9 mouse cellular contexts compared by ENCODE assay signal in the genomic region with DNA sequence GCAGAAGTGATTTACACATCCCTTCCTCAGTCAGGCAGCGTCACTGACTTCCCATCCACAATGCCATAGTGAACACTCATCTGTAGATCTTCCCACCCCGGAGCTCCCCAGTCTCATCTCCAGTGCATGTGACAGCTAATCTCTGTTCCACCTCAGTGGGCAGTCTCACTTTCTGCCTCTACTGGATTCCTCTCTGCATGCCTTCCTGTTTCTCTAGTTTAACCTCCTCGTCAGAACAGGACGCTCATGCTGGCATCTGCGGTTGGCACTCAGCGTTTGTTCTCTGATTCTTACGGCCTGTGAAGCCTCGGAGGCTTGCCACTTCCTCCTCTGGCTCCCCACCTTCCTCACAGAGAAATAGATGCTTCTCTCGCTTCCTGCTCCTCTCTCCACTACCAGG. TPM values are rescaled to one million over a fixed set of nuclear protein-coding genes. Genes with fewer than 3 reads are reported as not detected.
DNase-seq lines count a peak whose midpoint lies in the region; ATAC-seq and TF ChIP-seq lines count a peak whose summit lies in the region.
"Had no signal": no experiment of that assay in that cellular context is flagged by ENCODE, and none has a peak within 500 bp of the region (broad histone marks: within the 10 kb centered on the region; RNA-seq: fewer than 3 reads in every experiment).

No protein-coding gene starts in this region.

- no peak for TF ChIP-seq POLR2A in spleen, adult 2 months (IDR thresholded peaks at IDR 0.05; ENCODE audit: low read depth, low read length)

- POLR2A ChIA-PET in Patski (lab: Charles Lee), result no interaction called here

- H3K9me3 ChIP-seq in limb, embryonic 12.5 days, result no peaks in the 10 kb centered on the region

- TF ChIP-seq CTCF in Patski (IDR thresholded peaks at IDR 0.05), result no peak
- TF ChIP-seq CTCF in spleen, adult 2 months (IDR thresholded peaks at IDR 0.05; ENCODE audit: extremely low read depth, insufficient read depth, insufficient read length, insufficient replicate concordance), result no peak

- peak overlapping the region; percentile 84 for H3K27ac ChIP-seq in limb, embryonic 12.5 days
- H3K27ac ChIP-seq in spleen, adult 2 months (ENCODE audit: insufficient read depth, low read length), result peak overlapping the region; percentile 72

- peak; percentile 91 for DNase-seq in CD4-positive helper T cell, adult 2 months (ENCODE audit: low read depth, low spot score)
- peak; percentile 31 for DNase-seq in Patski (ENCODE audit: low read depth, low spot score)
- DNase-seq in spleen, adult 2 months (ENCODE audit: low read depth in 1 of 2, low spot score in 2 of 2), result peak; percentile 77
- no peak for DNase-seq in adipocyte (ENCODE audit: low spot score)
- DNase-seq in retina, postnatal 1 day, result no peak
- no peak for DNase-seq in left cerebral cortex, adult 8-10 months (ENCODE audit: low spot score in 2 of 2)
- DNase-seq: adrenal gland, adult 2 months had no signal

- peaks cover 40% of the 10 kb centered on the region for H3K4me1 ChIP-seq in limb, embryonic 12.5 days (replicated peaks)
- peaks cover 22% of the 10 kb centered on the region; the same call in 1 of the 2 replicates for H3K4me1 ChIP-seq in spleen, adult 2 months (ENCODE audit: control insufficient read depth, insufficient read depth, insufficient read length)

- WGBS in limb, embryonic 12.5 days, result 72% methylated on average over 9 of the region's 9 CpGs
- 6% methylated on average over 9 of the region's 9 CpGs for WGBS in spleen, adult 2 months

- in situ Hi-C loops in Patski (cut with MboI; ENCODE audit: low pct_unique_long_range_greater_than_20kb), result no loop called here

- CTCF ChIA-PET in Patski (lab: Charles Lee), result interaction anchor here (1.2 to 2.1 kb wide), 3 partner anchors 9 to 46 kb away, joined by 3 to 12 read pairs (median 5); no protein-coding TSS in a partner anchor

- H3K36me3 ChIP-seq in limb, embryonic 12.5 days, result peaks cover 10% of the 10 kb centered on the region; the same call in 1 of the 2 replicates
- H3K36me3 ChIP-seq in spleen, adult 2 months (ENCODE audit: control insufficient read depth, insufficient read depth, low read length), result no peaks in the 10 kb centered on the region

- H3K27me3 ChIP-seq in Patski, result no peaks in the 10 kb centered on the region
- H3K27me3 ChIP-seq in limb, embryonic 12.5 days, result no peaks in the 10 kb centered on the region
- H3K27me3 ChIP-seq in spleen, adult 2 months (ENCODE audit: control insufficient read depth, insufficient read depth, low read length), result no peaks in the 10 kb centered on the region

- H3K9ac ChIP-seq in limb, embryonic 12.5 days (replicated peaks), result no peak overlapping the region

- H3K4me2 ChIP-seq in limb, embryonic 12.5 days, result 0 out of 2 replicates have a peak overlapping the region, but pooled peaks have one; percentile 51

- no peak overlapping the region for H3K4me3 ChIP-seq in limb, embryonic 12.5 days (replicated peaks)
- H3K4me3 ChIP-seq in spleen, adult 2 months (ENCODE audit: extremely low read depth, insufficient read depth, insufficient read length), result no peak overlapping the region
- H3K4me3 ChIP-seq: myocyte had no signal

- peak; percentile 81 for ATAC-seq in Patski
- ATAC-seq in limb, embryonic 12.5 days (ENCODE audit: insufficient number of reproducible peaks, insufficient read depth, low FRiP score, low TSS enrichment, low read depth), result no peak

RNA-seq across cellular contexts. Expression of a gene that starts 50.2 kb away (rescaled TPM):
- polyA plus RNA-seq in Patski (2021), result not detected
- 0.16 and 0.37 TPM in 2 replicates for polyA plus RNA-seq in limb, embryonic 12.5 days (2016; fragmentation: Nextera tagmentation; extraction: Ambion mirVana)
- 0.08 and 0.20 TPM in 2 replicates for polyA plus RNA-seq in spleen, adult 2 months (2012; rRNA removed)
- under 1 TPM; 0.11 to 0.63 (median 0.40) TPM for total RNA-seq in left cerebral cortex, adult 8-10 months (2022)
- total RNA-seq: adrenal gland, adult 2 months had no signal
- polyA plus RNA-seq: adrenal gland, adult 2 months had no signal

Comparison
In these comparisons a context has a peak if more than half of its experiments do, and no peak if none do; other contexts are left out.
1. DNase-seq: peak in CD4-positive helper T cell, adult 2 months (single experiment), Patski (single experiment) and spleen, adult 2 months (2 of 2); none in adipocyte (single experiment), retina, postnatal 1 day (single experiment) and left cerebral cortex, adult 8-10 months (0 of 2).